Mouse (Mus musculus) forebrain, embryonic 14.5 days (tissue): ENCODE data around the gene Cacnb1. TPM values are rescaled to one million over a fixed set of nuclear protein-coding genes. Genes with fewer than 3 reads are reported as not detected.
A peak's percentile ranks its signal among the peaks of the same experiment; 100 is the strongest.

Source experiments
- ATAC-seq: fragments of 200-750 bp; cut with Nextera tagmentation; 2 replicates; pipeline ENCODE4 v1.8.0; 2017; ENCODE audit warnings: mild to moderate bottlenecking, moderate library complexity
- DNase-seq: peaks from one replicate; pipeline ENCODE4 v3.0.0-alpha.2; 2015; ENCODE audit warnings: low spot score
- H3K27ac ChIP-seq: fragments of 300-500 bp; sonication (generic); 2 replicates; pipeline ENCODE4 v1.5.1; 2014; ENCODE audit warnings: low read depth, mild to moderate bottlenecking, control low read depth, low read length, moderate library complexity
- H3K27me3 ChIP-seq: fragments of 300-500 bp; sonication (generic); replicated peaks from 2 replicates; pipeline ENCODE4 v1.6.1; 2014; ENCODE audit warnings: low read length, control low read depth, mixed read lengths; ENCODE audit not compliant: control insufficient read depth, insufficient read depth
- H3K36me3 ChIP-seq: fragments of 300-500 bp; sonication (generic); 2 replicates; pipeline ENCODE4 v1.6.1; 2014; ENCODE audit warnings: low read length, control low read depth; ENCODE audit not compliant: control insufficient read depth, insufficient read depth
- H3K4me1 ChIP-seq: fragments of 300-500 bp; sonication (generic); 2 replicates; pipeline ENCODE4 v1.6.1; 2014; ENCODE audit warnings: antibody characterized with exemption, low read length, control low read depth; ENCODE audit not compliant: control insufficient read depth, insufficient read depth
- H3K4me2 ChIP-seq: fragments of 300-500 bp; sonication (generic); 2 replicates; pipeline ENCODE4 v1.6.1; 2014; ENCODE audit warnings: mild to moderate bottlenecking, control low read depth, low read length
- H3K4me3 ChIP-seq: fragments of 300-500 bp; sonication (generic); 2 replicates; pipeline ENCODE4 v1.5.1; 2014; ENCODE audit warnings: low read depth, low read length, control low read depth
- H3K9ac ChIP-seq: fragments of 300-500 bp; sonication (generic); 2 replicates; pipeline ENCODE4 v1.6.1; 2014; ENCODE audit warnings: mild to moderate bottlenecking, low read length, control low read depth, moderate library complexity
- H3K9me3 ChIP-seq: fragments of 300-500 bp; sonication (generic); replicated peaks from 2 replicates; pipeline ENCODE4 v1.6.1; 2016; ENCODE audit warnings: low read length, control low read depth, mixed read lengths; ENCODE audit not compliant: control insufficient read depth
- WGBS: fragments of 180-500 bp; shearing (Covaris S2); extraction: QIAGEN DNeasy Blood & Tissue Kit; methylation state at CpG from one replicate; pipeline ENCODE4 v1.1.7; 2014; 5-methylcytosine and 5-hydroxymethylcytosine counted together
- polyA plus RNA-seq: library from polyadenylated mRNA; unstranded; fragments of >200 nt; fragmentation: Nextera tagmentation; extraction: Ambion mirVana; gene quantifications from 2 replicates; pipeline ENCODE4 v1.2.1, GENCODE M21; 2014

Gene Cacnb1
- polyA plus RNA-seq, 1 experiment from 2014 or later: 22.1 TPM

GRCm38 (mm10) chr11:97979824-97980495, 42.9 kb downstream of the Cacnb1 start:
- H3K27me3 ChIP-seq: peaks cover 8% of the 10 kb centered on the region
- 73% methylated on average over 10 of the region's 10 CpGs for WGBS

DNA sequence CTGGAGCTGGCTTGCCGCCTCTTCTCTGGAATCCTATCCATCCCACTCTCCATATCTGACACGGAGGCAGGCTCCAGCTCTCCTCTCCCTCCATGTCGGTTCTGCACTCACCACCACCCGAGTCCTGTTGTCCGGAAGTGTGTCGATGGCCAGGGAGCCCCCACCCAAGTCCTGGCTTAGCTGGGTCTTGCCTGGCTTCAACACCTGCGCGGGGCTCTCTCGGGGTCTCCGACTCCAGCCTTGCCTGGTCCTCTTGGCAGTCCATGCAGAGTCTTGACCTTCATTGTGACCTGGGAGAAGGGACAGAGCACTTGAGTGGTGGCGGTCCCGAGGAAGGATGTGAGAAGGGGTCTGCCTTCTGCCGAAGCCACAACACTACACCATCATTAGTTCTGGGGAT, 44.4 kb downstream of the Cacnb1 start:
- WGBS: 88% methylated on average over 13 of the region's 13 CpGs
- Histone ChIP-seq H3K4me2 (no peak overlapping the region), H3K27ac (no peak overlapping the region), H3K9me3 (no peaks in the 10 kb centered on the region), H3K4me1 (no peaks in the 10 kb centered on the region), H3K36me3 (no peaks in the 10 kb centered on the region), H3K4me3 (no peak overlapping the region), H3K9ac (no peak overlapping the region), H3K27me3 (no peaks in the 10 kb centered on the region)
- no peak for DNase-seq
- no peak for ATAC-seq

More at GRCm38 (mm10) chr11:97979824-97980495, 42.9 kb downstream of the Cacnb1 start:
- no peaks in the 10 kb centered on the region for H3K9me3 ChIP-seq
- no peak overlapping the region for H3K4me3 ChIP-seq
- no peak overlapping the region for H3K4me2 ChIP-seq
- H3K36me3 ChIP-seq: no peaks in the 10 kb centered on the region
- DNase-seq (no peak), ATAC-seq (no peak)
- no peaks in the 10 kb centered on the region for H3K4me1 ChIP-seq
- H3K9ac ChIP-seq: no peak overlapping the region
- H3K27ac ChIP-seq: no peak overlapping the region

- WGBS: 79% methylated on average over 5 of the region's 5 CpGs
- H3K4me3 ChIP-seq: no peak overlapping the region
Measured at GRCm38 (mm10) chr11:97977797-97978196, 45.0 kb downstream of the Cacnb1 start.

GRCm38 (mm10) chr11:97974746-97975145, 48.1 kb downstream of the Cacnb1 start:
- ATAC-seq: no peak
- 88% methylated on average over 5 of the region's 5 CpGs for WGBS
- H3K4me3 ChIP-seq: no peak overlapping the region
- no peak overlapping the region for H3K9ac ChIP-seq
- no peaks in the 10 kb centered on the region for H3K9me3 ChIP-seq
- DNase-seq: no peak
- H3K4me2 ChIP-seq: no peak overlapping the region
- no peaks in the 10 kb centered on the region for H3K36me3 ChIP-seq
- no peaks in the 10 kb centered on the region for H3K4me1 ChIP-seq
- no peaks in the 10 kb centered on the region for H3K27me3 ChIP-seq
- no peak overlapping the region for H3K27ac ChIP-seq

More at GRCm38 (mm10) chr11:97977797-97978196, 45.0 kb downstream of the Cacnb1 start:
- no peaks in the 10 kb centered on the region for H3K4me1 ChIP-seq
- no peaks in the 10 kb centered on the region for H3K36me3 ChIP-seq
- no peak overlapping the region for H3K4me2 ChIP-seq
- no peak overlapping the region for H3K27ac ChIP-seq
- no peak overlapping the region for H3K9ac ChIP-seq
- no peaks in the 10 kb centered on the region for H3K27me3 ChIP-seq
- ATAC-seq: no peak
- no peak for DNase-seq
- H3K9me3 ChIP-seq: no peaks in the 10 kb centered on the region

GRCm38 (mm10) chr11:97974141-97974540, 48.7 kb downstream of the Cacnb1 start:
- ATAC-seq (no peak), DNase-seq (no peak)
- Histone ChIP-seq H3K4me3 (no peak overlapping the region), H3K9me3 (no peaks in the 10 kb centered on the region), H3K27ac (no peak overlapping the region), H3K9ac (no peak overlapping the region), H3K27me3 (no peaks in the 10 kb centered on the region), H3K4me1 (no peaks in the 10 kb centered on the region), H3K4me2 (no peak overlapping the region), H3K36me3 (no peaks in the 10 kb centered on the region)
- whole genome bisulfite sequencing: 92% methylated on average over 5 of the region's 5 CpGs

GRCm38 (mm10) chr11:97972434-97972833, 50.4 kb downstream of the Cacnb1 start:
- H3K27ac ChIP-seq: no peak overlapping the region
- DNase-seq (no peak), ATAC-seq (no peak)
- no peak overlapping the region for H3K9ac ChIP-seq
- 66% methylated on average over 2 of the region's 2 CpGs for WGBS
- H3K36me3 ChIP-seq: no peaks in the 10 kb centered on the region
- no peaks in the 10 kb centered on the region for H3K9me3 ChIP-seq
- no peak overlapping the region for H3K4me3 ChIP-seq
- no peak overlapping the region for H3K4me2 ChIP-seq
- H3K27me3 ChIP-seq: no peaks in the 10 kb centered on the region
- H3K4me1 ChIP-seq: no peaks in the 10 kb centered on the region

DNA sequence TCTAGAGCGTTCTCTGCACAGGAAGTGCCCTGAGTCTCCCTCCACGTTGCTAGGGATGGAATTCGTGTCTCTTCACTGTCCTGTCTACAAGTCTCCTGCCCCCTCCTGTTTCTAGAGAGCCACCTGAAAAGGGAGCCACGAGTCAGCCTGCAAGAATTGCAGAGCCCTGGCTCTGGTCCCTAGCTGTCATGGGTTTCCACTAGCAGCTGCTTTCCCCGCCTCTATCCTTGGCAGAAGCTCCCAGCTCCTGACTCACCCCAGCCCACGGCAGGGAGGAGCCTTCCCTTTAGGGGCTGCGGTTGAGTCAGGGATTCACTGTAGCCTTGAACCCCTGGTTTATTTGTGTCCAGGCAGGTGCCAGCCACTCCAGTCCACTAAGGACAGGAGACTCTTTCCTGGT, 51.6 kb downstream of the Cacnb1 start:
- peaks cover 4% of the 10 kb centered on the region; the same call in 1 of the 2 replicates for H3K4me1 ChIP-seq
- H3K9me3 ChIP-seq: no peaks in the 10 kb centered on the region
- H3K9ac ChIP-seq: no peak overlapping the region
- DNase-seq: peak; percentile 70
- no peaks in the 10 kb centered on the region for H3K36me3 ChIP-seq
- no peak overlapping the region for H3K27ac ChIP-seq
- ATAC-seq: no peak
- no peak overlapping the region for H3K4me3 ChIP-seq
- 44% methylated on average over 7 of the region's 7 CpGs for WGBS
- no peak overlapping the region for H3K4me2 ChIP-seq
- H3K27me3 ChIP-seq: no peaks in the 10 kb centered on the region

DNA sequence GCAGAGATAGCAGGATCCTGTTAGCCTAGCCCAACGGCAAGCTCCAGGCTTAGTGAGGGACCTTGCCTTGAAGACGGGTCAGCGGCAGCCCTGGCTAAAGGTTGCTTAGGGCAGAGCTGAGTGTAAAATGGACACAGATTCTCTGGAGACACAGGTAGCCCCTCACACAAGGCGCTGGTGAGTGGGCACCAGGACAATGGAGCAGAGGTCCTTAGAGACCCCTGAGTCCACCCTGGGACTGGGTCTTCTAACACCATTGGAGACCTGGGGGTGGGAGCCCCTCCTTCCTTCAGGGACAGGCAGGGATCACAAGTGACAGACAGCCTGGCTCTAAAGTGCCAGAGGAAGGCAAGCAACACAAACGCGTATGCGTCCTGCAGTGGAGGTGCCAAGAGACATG, 52.1 kb downstream of the Cacnb1 start:
- 85% methylated on average over 7 of the region's 7 CpGs for WGBS
- Histone ChIP-seq H3K4me3 (no peak overlapping the region), H3K9me3 (no peaks in the 10 kb centered on the region), H3K27ac (no peak overlapping the region), H3K4me2 (no peak overlapping the region), H3K27me3 (no peaks in the 10 kb centered on the region), H3K4me1 (peaks cover 4% of the 10 kb centered on the region; the same call in 1 of the 2 replicates), H3K36me3 (no peaks in the 10 kb centered on the region), H3K9ac (no peak overlapping the region)
- DNase-seq (peak; percentile 22), ATAC-seq (no peak)

DNA sequence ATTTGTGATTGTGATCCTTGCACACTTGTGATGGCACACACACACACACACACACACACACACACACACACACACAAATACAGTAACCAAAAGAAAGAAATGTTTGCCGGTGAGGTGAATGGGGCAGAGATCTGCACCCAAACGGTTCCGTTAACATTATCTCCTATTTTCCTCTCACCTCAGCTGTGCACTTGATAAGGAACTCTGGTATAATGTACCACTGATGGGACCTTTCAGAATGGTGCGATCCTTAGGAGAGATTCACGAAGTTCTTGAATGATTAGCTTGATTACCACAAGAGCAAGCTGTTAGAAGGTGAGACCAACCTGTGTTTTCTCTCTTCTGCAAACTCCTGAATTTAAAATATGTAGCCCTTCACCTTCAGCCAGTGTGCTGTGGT, 54.4 kb downstream of the Cacnb1 start:
- Histone ChIP-seq H3K27me3 (no peaks in the 10 kb centered on the region), H3K27ac (no peak overlapping the region), H3K4me2 (no peak overlapping the region), H3K9ac (no peak overlapping the region), H3K36me3 (no peaks in the 10 kb centered on the region), H3K4me1 (peaks cover 4% of the 10 kb centered on the region; the same call in 1 of the 2 replicates), H3K4me3 (no peak overlapping the region), H3K9me3 (no peaks in the 10 kb centered on the region)
- ATAC-seq (no peak), DNase-seq (no peak)
- 88% methylated on average over 5 of the region's 5 CpGs for WGBS
